Mouse (Mus musculus): ENCODE results near the gene Sox5. TPM values are rescaled to one million over a fixed set of nuclear protein-coding genes. Genes with fewer than 3 reads are reported as not detected.

Sox5 gene
- polyA plus RNA-seq, 1 experiment from 2014 or later: 54.7 TPM

GRCm38 (mm10) chr6:143854031-143854430 lies 927.7 kb downstream of the Sox5 start:
- no peaks in the 10 kb centered on the region for H3K9me3 ChIP-seq (ENCODE audit: control insufficient read depth, low read length)
- no peak overlapping the region for H3K4me3 ChIP-seq (ENCODE audit: low read depth, low read length)
- WGBS: 49% methylated on average over 3 of the region's 3 CpGs
- DNase-seq (ENCODE audit: low spot score) (no peak), ATAC-seq (ENCODE audit: insufficient number of reproducible peaks, low FRiP score, low TSS enrichment, low read depth) (no peak)
- no peak overlapping the region for H3K27ac ChIP-seq (replicated peaks; ENCODE audit: low read depth, low read length)
- no peak overlapping the region for H3K4me2 ChIP-seq (ENCODE audit: low read depth, severe bottlenecking)
- peaks cover 8% of the 10 kb centered on the region; the same call in 1 of the 2 replicates for H3K27me3 ChIP-seq (ENCODE audit: control insufficient read depth, insufficient read depth, low read length)
- H3K36me3 ChIP-seq (ENCODE audit: control insufficient read depth, insufficient read depth, low read length): no peaks in the 10 kb centered on the region
- H3K9ac ChIP-seq (ENCODE audit: low read length): no peak overlapping the region
- 0 out of 2 replicates have a peak, but pooled peaks cover 2% of the 10 kb centered on the region for H3K4me1 ChIP-seq (ENCODE audit: control insufficient read depth, insufficient read depth, low read length)

- no peak overlapping the region for H3K4me3 ChIP-seq (ENCODE audit: low read depth, low read length)
- H3K9me3 ChIP-seq (ENCODE audit: control insufficient read depth, low read length): no peaks in the 10 kb centered on the region
- no peak overlapping the region for H3K4me2 ChIP-seq (ENCODE audit: low read depth, severe bottlenecking)
- H3K27me3 ChIP-seq (ENCODE audit: control insufficient read depth, insufficient read depth, low read length): peaks cover 10% of the 10 kb centered on the region
- ATAC-seq (ENCODE audit: insufficient number of reproducible peaks, low FRiP score, low TSS enrichment, low read depth): no peak
- H3K4me1 ChIP-seq (ENCODE audit: control insufficient read depth, insufficient read depth, low read length): no peaks in the 10 kb centered on the region
- H3K36me3 ChIP-seq (ENCODE audit: control insufficient read depth, insufficient read depth, low read length): no peaks in the 10 kb centered on the region
- no peak overlapping the region for H3K9ac ChIP-seq (ENCODE audit: low read length)
- H3K27ac ChIP-seq (replicated peaks; ENCODE audit: low read depth, low read length): no peak overlapping the region
- DNase-seq (ENCODE audit: low spot score): no peak
Observed at GRCm38 (mm10) chr6:143845761-143846160, 936.0 kb downstream of the Sox5 start.

- Histone ChIP-seq H3K27ac (replicated peaks; ENCODE audit: low read depth, low read length) (no peak overlapping the region), H3K36me3 (ENCODE audit: control insufficient read depth, insufficient read depth, low read length) (no peaks in the 10 kb centered on the region), H3K4me3 (ENCODE audit: low read depth, low read length) (no peak overlapping the region), H3K4me2 (ENCODE audit: low read depth, severe bottlenecking) (no peak overlapping the region), H3K9ac (ENCODE audit: low read length) (no peak overlapping the region), H3K9me3 (ENCODE audit: control insufficient read depth, low read length) (no peaks in the 10 kb centered on the region), H3K27me3 (ENCODE audit: control insufficient read depth, insufficient read depth, low read length) (peaks cover 14% of the 10 kb centered on the region), H3K4me1 (ENCODE audit: control insufficient read depth, insufficient read depth, low read length) (no peaks in the 10 kb centered on the region)
- DNase-seq (ENCODE audit: low spot score) (no peak), ATAC-seq (ENCODE audit: insufficient number of reproducible peaks, low FRiP score, low TSS enrichment, low read depth) (no peak)
- 70% methylated on average over 3 of the region's 3 CpGs for WGBS
Observed at GRCm38 (mm10) chr6:143844701-143844970, 937.1 kb downstream of the Sox5 start.

- WGBS: 89% methylated on average over 10 of the region's 10 CpGs
- H3K4me2 ChIP-seq (ENCODE audit: low read depth, severe bottlenecking): no peak overlapping the region
Observed at GRCm38 (mm10) chr6:143843933-143844700, 937.7 kb downstream of the Sox5 start.

GRCm38 (mm10) chr6:143841954-143842353 lies 939.8 kb downstream of the Sox5 start:
- H3K4me2 ChIP-seq (ENCODE audit: low read depth, severe bottlenecking): no peak overlapping the region
- no peaks in the 10 kb centered on the region for H3K36me3 ChIP-seq (ENCODE audit: control insufficient read depth, insufficient read depth, low read length)
- H3K9ac ChIP-seq (ENCODE audit: low read length): no peak overlapping the region
- ATAC-seq (ENCODE audit: insufficient number of reproducible peaks, low FRiP score, low TSS enrichment, low read depth) (no peak), DNase-seq (ENCODE audit: low spot score) (no peak)
- no peaks in the 10 kb centered on the region for H3K9me3 ChIP-seq (ENCODE audit: control insufficient read depth, low read length)
- no peak overlapping the region for H3K4me3 ChIP-seq (ENCODE audit: low read depth, low read length)
- peaks cover 14% of the 10 kb centered on the region for H3K27me3 ChIP-seq (ENCODE audit: control insufficient read depth, insufficient read depth, low read length)
- H3K4me1 ChIP-seq (ENCODE audit: control insufficient read depth, insufficient read depth, low read length): no peaks in the 10 kb centered on the region
- 91% methylated on average over 7 of the region's 7 CpGs for WGBS
- H3K27ac ChIP-seq (replicated peaks; ENCODE audit: low read depth, low read length): no peak overlapping the region

More at GRCm38 (mm10) chr6:143843933-143844700, 937.7 kb downstream of the Sox5 start:
- Histone ChIP-seq H3K9me3 (ENCODE audit: control insufficient read depth, low read length) (no peaks in the 10 kb centered on the region), H3K27me3 (ENCODE audit: control insufficient read depth, insufficient read depth, low read length) (peaks cover 14% of the 10 kb centered on the region), H3K36me3 (ENCODE audit: control insufficient read depth, insufficient read depth, low read length) (no peaks in the 10 kb centered on the region), H3K4me1 (ENCODE audit: control insufficient read depth, insufficient read depth, low read length) (no peaks in the 10 kb centered on the region), H3K4me3 (ENCODE audit: low read depth, low read length) (no peak overlapping the region), H3K27ac (replicated peaks; ENCODE audit: low read depth, low read length) (no peak overlapping the region), H3K9ac (ENCODE audit: low read length) (no peak overlapping the region)
- DNase-seq (ENCODE audit: low spot score): no peak
- ATAC-seq (ENCODE audit: insufficient number of reproducible peaks, low FRiP score, low TSS enrichment, low read depth): no peak

GRCm38 (mm10) chr6:143841109-143841638 lies 940.6 kb downstream of the Sox5 start:
- H3K4me2 ChIP-seq (ENCODE audit: low read depth, severe bottlenecking): no peak overlapping the region
- WGBS: 92% methylated on average over 15 of the region's 15 CpGs
- no peak overlapping the region for H3K27ac ChIP-seq (replicated peaks; ENCODE audit: low read depth, low read length)
- ATAC-seq (ENCODE audit: insufficient number of reproducible peaks, low FRiP score, low TSS enrichment, low read depth): no peak
- H3K4me3 ChIP-seq (ENCODE audit: low read depth, low read length): no peak overlapping the region
- no peaks in the 10 kb centered on the region for H3K9me3 ChIP-seq (ENCODE audit: control insufficient read depth, low read length)
- H3K9ac ChIP-seq (ENCODE audit: low read length): no peak overlapping the region
- DNase-seq (ENCODE audit: low spot score): no peak
- H3K4me1 ChIP-seq (ENCODE audit: control insufficient read depth, insufficient read depth, low read length): no peaks in the 10 kb centered on the region
- peaks cover 14% of the 10 kb centered on the region for H3K27me3 ChIP-seq (ENCODE audit: control insufficient read depth, insufficient read depth, low read length)
- no peaks in the 10 kb centered on the region for H3K36me3 ChIP-seq (ENCODE audit: control insufficient read depth, insufficient read depth, low read length)

- peak; percentile 57; the same call in 1 of the 2 replicates for ATAC-seq (ENCODE audit: insufficient number of reproducible peaks, low FRiP score, low TSS enrichment, low read depth)
Observed at GRCm38 (mm10) chr6:143838384-143839076, 943.2 kb downstream of the Sox5 start.

GRCm38 (mm10) chr6:143835331-143835730 lies 946.4 kb downstream of the Sox5 start:
- H3K9me3 ChIP-seq (ENCODE audit: control insufficient read depth, low read length): no peaks in the 10 kb centered on the region
- 0 out of 2 replicates have a peak, but pooled peaks cover 2% of the 10 kb centered on the region for H3K27me3 ChIP-seq (ENCODE audit: control insufficient read depth, insufficient read depth, low read length)
- no peaks in the 10 kb centered on the region for H3K36me3 ChIP-seq (ENCODE audit: control insufficient read depth, insufficient read depth, low read length)
- H3K4me2 ChIP-seq (ENCODE audit: low read depth, severe bottlenecking): no peak overlapping the region
- no peak overlapping the region for H3K27ac ChIP-seq (replicated peaks; ENCODE audit: low read depth, low read length)
- no peak overlapping the region for H3K4me3 ChIP-seq (ENCODE audit: low read depth, low read length)
- H3K9ac ChIP-seq (ENCODE audit: low read length): no peak overlapping the region
- ATAC-seq (ENCODE audit: insufficient number of reproducible peaks, low FRiP score, low TSS enrichment, low read depth): no peak
- no peaks in the 10 kb centered on the region for H3K4me1 ChIP-seq (ENCODE audit: control insufficient read depth, insufficient read depth, low read length)
- no peak for DNase-seq (ENCODE audit: low spot score)
- WGBS: 80% methylated on average over 7 of the region's 7 CpGs

More at GRCm38 (mm10) chr6:143838384-143839076, 943.2 kb downstream of the Sox5 start:
- Histone ChIP-seq H3K27ac (replicated peaks; ENCODE audit: low read depth, low read length) (no peak overlapping the region), H3K9me3 (ENCODE audit: control insufficient read depth, low read length) (no peaks in the 10 kb centered on the region), H3K4me3 (ENCODE audit: low read depth, low read length) (no peak overlapping the region), H3K36me3 (ENCODE audit: control insufficient read depth, insufficient read depth, low read length) (no peaks in the 10 kb centered on the region), H3K4me2 (ENCODE audit: low read depth, severe bottlenecking) (no peak overlapping the region), H3K27me3 (ENCODE audit: control insufficient read depth, insufficient read depth, low read length) (peaks cover 9% of the 10 kb centered on the region; the same call in 1 of the 2 replicates), H3K4me1 (ENCODE audit: control insufficient read depth, insufficient read depth, low read length) (no peaks in the 10 kb centered on the region), H3K9ac (ENCODE audit: low read length) (no peak overlapping the region)
- WGBS: 25% methylated on average over 9 of the region's 9 CpGs
- no peak for DNase-seq (ENCODE audit: low spot score)

Measured in limb, embryonic 11.5 days (tissue).